Mouse (Mus musculus): Measurements from ENCODE around the gene Mapk1ip1l.
A peak's percentile ranks its signal among the peaks of the same experiment; 100 is the strongest.

The Mapk1ip1l gene

GRCm38 (mm10) chr14:47297785-47298407 lies at the start of gene Mapk1ip1l:
Gene Mapk1ip1l, plus strand, starts transcription at chr14:47298266.
- DNase-seq = peak; percentile 87 to 91

DNA sequence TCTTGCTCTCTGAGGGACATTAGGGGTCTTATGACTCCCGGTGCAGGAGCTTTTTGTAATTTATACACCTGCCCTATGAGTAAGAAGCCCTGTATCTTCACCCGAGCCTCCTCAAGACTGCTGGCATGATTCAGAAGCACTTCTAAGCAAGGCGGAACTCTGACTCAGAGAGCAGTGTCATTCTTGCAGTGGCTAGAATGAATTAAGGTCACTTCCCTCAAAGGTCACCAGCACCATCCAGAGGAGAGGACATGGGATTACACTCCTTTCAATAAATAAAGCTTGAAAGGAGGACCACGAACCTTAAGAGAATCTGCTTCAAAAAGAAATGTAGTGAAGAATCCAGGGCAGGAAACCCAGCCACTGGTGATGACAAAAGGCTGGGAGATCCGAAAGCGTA lies 48.2 kb upstream of the Mapk1ip1l start:
- DNase-seq = peak in 1 of 2 experiments; percentile 6

GRCm38 (mm10) chr14:47264866-47265265 lies 33.2 kb upstream of the Mapk1ip1l start:
- no peak for DNase-seq

- no peak for DNase-seq
These were observed 32.2 kb upstream of the Mapk1ip1l start for GRCm38 (mm10) chr14:47265829-47266228.

DNA sequence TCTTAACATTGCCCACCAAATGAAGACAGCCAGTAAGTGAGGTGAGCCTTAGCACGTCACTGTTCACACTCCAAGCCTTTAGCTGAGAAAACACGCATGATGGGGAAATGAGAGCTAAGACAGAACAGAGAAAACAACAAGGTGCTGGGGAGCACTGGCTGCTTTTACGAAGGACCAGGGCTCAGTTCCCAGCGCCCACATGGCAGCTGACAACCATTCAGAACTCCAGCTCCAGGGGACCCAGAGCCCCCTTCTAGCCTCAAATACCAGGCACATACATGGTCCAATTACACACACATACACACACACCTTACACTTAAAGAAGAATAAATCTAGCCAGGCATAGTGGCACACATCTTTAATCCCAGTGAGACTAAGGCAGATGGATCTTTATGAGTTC lies 29.0 kb upstream of the Mapk1ip1l start:
- DNase-seq = no peak

- no peak for DNase-seq
These were observed 28.4 kb upstream of the Mapk1ip1l start for GRCm38 (mm10) chr14:47269706-47270105.

DNA sequence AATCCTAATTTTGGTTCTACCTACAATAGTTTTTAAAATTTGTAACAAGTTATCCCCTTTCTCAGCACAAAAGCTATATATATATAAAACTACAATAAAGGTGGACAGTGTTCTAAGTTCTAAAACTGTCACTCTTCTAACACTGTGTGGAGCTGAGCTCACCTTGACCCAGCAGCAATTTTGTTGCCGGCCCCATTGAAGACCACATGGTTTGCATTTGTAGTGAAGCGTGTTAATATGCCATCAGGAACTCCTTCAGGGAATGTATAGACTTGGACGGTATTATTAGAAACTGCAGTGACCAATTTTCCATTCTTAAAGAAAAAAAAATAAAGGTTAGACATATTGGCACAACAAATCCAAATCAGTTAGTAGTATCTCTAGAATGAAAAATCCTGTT lies 24.3 kb upstream of the Mapk1ip1l start:
- DNase-seq = no peak

DNA sequence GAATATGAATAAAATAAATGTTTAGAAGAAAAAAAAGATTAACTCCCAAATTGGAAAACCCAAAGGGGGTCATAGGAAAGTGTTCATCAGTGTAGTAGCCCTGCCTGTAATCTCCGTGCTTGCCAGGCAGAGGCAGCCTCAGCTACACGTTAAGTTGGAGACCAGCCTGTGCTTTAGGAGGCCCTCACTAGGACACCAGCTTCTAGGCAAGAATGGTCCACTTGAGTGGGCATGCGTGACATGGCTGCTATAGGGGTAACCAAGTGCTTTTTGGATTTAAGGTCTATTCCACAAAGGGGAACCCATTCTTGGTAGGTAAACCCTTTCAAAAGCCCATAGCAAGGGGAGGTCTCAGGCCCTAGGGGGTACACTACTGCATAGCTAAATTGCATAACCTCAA lies 22.6 kb upstream of the Mapk1ip1l start:
- DNase-seq = no peak

DNA sequence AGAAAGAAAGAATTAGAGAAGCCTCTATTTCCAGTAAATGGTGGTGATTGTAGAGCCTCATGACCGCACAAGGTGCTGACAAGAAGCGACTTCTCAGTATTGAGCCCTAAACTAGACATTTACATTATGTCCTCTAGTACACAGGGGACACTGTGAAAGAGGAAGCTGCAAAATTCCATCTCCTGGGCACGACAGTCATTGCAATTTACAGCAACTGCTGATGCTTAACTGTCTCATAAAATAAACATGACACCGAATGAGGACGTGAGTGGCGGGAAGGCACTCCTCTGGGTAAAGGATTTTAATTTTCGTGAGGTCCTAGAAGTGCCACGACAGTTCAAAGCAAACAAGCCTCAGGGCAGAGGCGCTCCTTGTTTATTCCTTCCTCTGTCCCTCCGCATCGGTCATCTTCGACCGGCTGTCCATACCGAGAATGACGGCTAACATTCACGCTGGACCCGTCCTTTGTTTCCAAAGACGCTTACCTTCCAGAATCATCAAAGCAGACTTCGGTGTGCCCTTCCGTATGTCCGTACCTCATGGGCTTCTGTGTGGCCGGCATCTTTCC lies 21.9 kb upstream of the Mapk1ip1l start:
- peak in 1 of 2 experiments; percentile 21 for DNase-seq

DNA sequence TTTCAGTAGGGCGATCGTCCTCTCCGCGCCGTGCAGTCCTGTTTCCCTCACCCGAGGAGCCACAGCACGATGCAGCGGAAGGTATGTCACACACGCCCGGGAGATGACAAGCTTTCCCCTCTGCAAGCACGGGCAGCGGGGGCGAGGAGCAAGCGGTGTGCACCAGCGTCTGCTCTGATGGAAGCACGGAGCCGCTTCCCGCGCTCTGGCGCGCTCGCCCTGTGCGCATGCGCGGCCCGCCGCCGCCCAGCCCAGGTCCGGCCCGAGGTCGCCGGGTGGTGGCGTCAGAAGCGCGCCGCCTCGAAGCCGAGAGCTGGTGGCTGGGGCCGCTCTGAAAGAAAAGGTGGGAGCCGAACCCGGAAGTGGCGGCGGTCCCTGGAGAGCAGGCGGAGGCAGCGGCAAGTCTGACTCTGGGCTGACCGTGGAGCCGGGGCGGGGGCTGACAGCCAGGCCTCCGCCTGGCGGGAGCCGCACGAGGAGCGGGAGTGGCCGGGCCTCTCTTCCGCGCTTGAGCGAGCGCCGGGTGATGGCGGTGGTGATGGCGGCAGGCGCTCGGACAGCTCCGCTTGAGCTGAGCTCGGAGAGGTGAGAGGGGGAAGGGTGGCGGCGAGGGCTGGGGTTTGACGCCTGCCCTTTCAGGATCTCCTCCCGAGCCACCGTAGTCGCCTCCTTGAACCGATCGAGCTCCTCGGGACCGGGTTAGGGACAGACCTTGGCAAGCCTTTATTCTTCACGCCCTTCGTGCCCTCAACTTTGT lies 21.3 kb upstream of the Mapk1ip1l start, which contains the start of the genes Wdhd1 and Socs4:
Wdhd1 (minus strand) TSS at position 221 of the 757 bp plus-strand sequence.
Socs4 (plus strand) TSS at position 295 of the 757 bp plus-strand sequence.
- peak; percentile 95 to 97 for DNase-seq

DNA sequence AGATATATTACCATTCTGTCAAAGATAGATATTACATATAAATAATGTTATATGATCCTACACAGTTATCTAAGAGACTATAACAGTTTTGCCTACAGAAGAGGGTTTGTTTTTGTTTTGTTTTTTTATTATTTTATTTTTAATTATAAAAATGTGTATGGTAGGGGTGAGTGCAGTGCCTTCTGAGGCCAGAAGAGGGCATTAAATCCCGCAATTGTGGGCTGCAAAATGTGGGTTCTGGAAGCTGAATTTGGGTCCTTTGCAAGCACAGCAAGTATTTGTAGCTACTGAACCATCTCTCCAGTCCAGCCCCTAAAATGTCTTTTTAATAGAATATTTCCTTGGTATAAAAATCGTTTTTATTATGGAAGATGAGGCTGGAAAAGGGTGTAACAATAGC lies 19.0 kb upstream of the Mapk1ip1l start:
- no peak for DNase-seq

DNA sequence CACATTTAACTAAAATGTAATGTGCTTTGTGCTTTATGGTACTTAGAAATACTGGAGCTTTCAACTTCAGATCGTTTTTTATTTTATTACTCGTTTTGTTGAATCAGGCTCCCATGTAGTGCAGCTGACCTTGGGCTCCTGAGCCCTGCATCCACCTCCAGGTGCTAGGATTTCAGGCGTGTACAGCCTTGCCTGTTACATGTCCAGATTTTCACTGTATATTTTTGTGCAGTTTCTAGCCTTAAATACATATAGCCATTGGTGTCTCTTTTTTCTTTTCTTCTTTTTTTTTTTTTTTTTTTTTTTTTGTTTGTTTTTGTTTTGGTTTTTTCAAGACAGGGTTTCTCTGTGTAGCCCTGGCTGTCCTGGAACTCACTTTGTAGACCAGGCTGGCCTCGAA lies 16.5 kb upstream of the Mapk1ip1l start:
- DNase-seq = no peak

GRCm38 (mm10) chr14:47283568-47283967 lies 14.5 kb upstream of the Mapk1ip1l start:
- no peak for DNase-seq

- no peak for DNase-seq
These were observed 12.8 kb upstream of the Mapk1ip1l start for GRCm38 (mm10) chr14:47285271-47285670.

GRCm38 (mm10) chr14:47286215-47286614 lies 11.9 kb upstream of the Mapk1ip1l start:
- DNase-seq = no peak

- DNase-seq = no peak
These were observed 11.0 kb upstream of the Mapk1ip1l start for GRCm38 (mm10) chr14:47287021-47287420.

DNA sequence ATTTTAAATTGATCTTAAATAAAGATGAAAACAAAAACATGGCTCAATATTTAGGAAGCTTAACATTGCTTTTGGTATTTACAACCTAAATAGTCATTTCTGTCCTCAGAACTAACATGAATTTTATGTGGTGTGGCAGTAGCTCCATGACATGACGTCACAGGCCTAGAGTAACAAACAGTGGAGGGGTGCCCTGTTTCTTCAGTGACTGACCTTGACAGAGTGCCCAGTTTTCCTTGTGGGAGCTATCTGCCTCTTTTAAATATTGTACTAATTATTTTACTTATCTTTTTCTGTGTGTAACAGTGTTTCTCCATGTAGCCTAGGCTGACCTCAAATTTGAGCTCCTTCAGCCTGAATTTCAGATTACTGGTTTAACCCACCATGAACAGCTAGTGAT lies 6.3 kb upstream of the Mapk1ip1l start:
- DNase-seq = no peak

GRCm38 (mm10) chr14:47294136-47294535 lies 3.9 kb upstream of the Mapk1ip1l start:
- DNase-seq = no peak

DNA sequence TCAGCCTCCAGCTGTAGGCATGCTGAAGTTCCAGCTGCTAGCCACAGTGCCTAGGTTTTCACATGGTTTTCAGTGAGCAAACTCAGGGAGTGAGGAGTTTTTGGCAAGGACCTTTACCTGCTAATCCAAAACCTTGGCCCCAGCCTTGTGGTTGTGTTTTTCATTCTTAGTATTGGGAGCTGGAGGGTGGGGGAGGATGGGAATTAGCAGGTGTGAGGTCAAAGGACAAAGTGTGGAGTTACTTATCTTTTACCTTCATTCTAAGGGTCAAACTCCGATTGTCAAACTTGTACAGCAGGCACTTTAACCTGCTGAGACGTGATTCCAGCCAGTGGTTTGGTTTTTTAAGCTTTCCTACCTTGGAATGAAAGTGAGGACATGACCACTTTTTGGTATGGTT lies 1.8 kb upstream of the Mapk1ip1l start:
- no peak for DNase-seq

- no peak for DNase-seq
These were observed 334 bp downstream of the Mapk1ip1l start for GRCm38 (mm10) chr14:47298408-47298792.

GRCm38 (mm10) chr14:47298819-47299261 lies 774 bp downstream of the Mapk1ip1l start:
- DNase-seq = peak; percentile 19 to 35

DNA sequence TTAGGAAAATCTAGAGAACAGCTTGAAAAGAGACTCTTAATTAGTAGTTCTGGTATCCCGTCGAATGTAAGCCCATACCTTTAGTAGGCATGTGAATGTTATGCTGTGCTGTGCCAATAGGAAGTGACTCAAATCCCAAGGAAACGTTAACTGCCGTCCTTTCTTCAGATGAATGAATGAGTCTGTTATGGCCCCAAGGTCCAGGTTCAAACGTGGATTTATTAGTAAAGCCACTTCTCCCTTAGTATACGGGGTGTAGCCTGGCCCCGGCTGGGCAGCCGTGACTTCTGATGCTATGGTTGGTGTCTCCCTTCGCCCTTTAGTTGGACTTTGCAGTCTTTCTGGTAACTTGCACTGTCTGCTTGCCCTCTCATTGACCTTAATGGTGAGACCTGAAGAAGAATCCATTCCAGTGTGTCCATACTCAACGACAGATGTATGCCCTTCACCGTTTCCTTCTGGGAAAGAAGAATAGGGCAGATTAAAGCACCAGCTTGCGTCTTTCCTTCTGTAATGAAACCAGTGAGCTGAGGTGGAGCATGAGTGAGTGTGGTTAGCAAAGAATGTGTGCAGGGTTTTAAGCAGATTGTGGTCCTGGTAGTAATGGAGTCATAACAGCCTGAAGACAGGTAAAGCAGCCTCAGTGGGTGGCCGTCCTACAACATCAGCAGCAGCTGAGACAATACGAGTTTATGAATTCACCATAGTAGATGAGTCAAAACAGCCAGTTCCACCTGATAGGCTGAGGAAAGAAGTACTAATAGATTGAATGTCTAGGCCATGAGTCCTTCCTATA lies 5.0 kb downstream of the Mapk1ip1l start:
- DNase-seq = no peak

DNA sequence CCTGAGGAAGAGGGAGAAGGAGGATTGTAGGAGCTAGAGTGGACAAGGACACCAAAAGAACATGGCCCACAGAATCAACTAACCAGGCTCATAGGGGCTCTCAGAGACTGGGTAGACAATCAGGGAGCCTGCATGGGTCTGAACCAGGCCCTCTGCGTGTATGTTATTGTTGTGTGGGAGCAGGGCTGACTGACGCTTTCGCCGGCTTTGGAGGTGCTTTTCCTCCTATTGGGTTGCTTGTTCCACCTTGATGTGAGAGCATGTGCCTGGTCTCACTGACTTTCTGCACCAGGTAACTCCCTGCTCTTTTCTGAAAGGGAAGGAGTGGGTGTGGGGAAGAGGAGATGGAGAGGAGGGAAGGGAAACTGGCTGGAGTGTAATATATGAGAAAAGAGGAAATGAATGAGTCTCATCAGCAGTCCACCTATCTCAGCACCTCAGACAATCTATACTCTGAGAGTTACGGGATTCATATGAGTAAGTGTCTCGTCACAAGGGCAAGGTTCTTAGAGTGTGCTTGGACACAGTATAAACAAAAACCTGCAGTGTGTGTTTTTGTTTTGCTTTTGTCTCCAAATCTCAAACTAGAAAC lies 6.8 kb downstream of the Mapk1ip1l start:
- no peak for DNase-seq
